ENCODE assay signal across 20 mouse cellular contexts in genomic region chr10:50063392-50063791, GRCm38 (mm10).
A peak's percentile ranks its signal among the peaks of the same experiment; 100 is the strongest.
DNase-seq lines count a peak whose midpoint lies in the region; ATAC-seq lines count a peak whose summit lies in the region.
"Had no signal": no experiment of that assay in that cellular context is flagged by ENCODE, and none has a peak within 500 bp of the region (broad histone marks: within the 10 kb centered on the region; RNA-seq: fewer than 3 reads in every experiment).

No protein-coding gene starts in this region.

- no peaks in the 10 kb centered on the region for H3K36me3 ChIP-seq in hindbrain, embryonic 14.5 days (replicated peaks; ENCODE audit: control insufficient read depth, insufficient read depth)
- H3K36me3 ChIP-seq: embryonic facial prominence, embryonic 10.5 days; forebrain, embryonic 15.5 days; heart, embryonic 10.5 days; hindbrain, embryonic 12.5 days had no signal

- no peak overlapping the region for H3K4me2 ChIP-seq in hindbrain, embryonic 14.5 days (replicated peaks)
- H3K4me2 ChIP-seq: forebrain, embryonic 15.5 days; hindbrain, embryonic 12.5 days had no signal

- no peak for DNase-seq in cerebellum, postnatal 4 days (ENCODE audit: low spot score in 2 of 2)
- DNase-seq in cerebellum, adult 11-12 months: peak; percentile 83
- peak; percentile 93 for DNase-seq in cerebellum, adult 9-10 months
- DNase-seq in cerebellum, postnatal 25 days: peak; percentile 52 to 70
- DNase-seq in thymus, postnatal 4 days: no peak
- DNase-seq in adrenal gland, adult (ENCODE audit: inconsistent age in 2 of 2, low spot score in 1 of 2): no peak
- DNase-seq in hindbrain, embryonic 14.5 days (ENCODE audit: low spot score): no peak
- DNase-seq: adrenal gland, adult 8-10 months; B cell, adult 2 months; gastrocnemius, postnatal 36 days; heart, adult 11 months; heart, postnatal 10 days; heart, postnatal 4 days; kidney, adult 11 months had no signal

- H3K27ac ChIP-seq in hindbrain, embryonic 14.5 days: no peak overlapping the region
- H3K27ac ChIP-seq: embryonic facial prominence, embryonic 10.5 days; forebrain, embryonic 15.5 days; heart, embryonic 10.5 days; hindbrain, embryonic 12.5 days; hindbrain, postnatal 0 days had no signal

- no peak overlapping the region for H3K9ac ChIP-seq in hindbrain, embryonic 14.5 days
- H3K9ac ChIP-seq: forebrain, embryonic 15.5 days; hindbrain, embryonic 12.5 days had no signal

- H3K9me3 ChIP-seq in hindbrain, embryonic 14.5 days (ENCODE audit: control insufficient read depth, low read length): no peaks in the 10 kb centered on the region
- H3K9me3 ChIP-seq: embryonic facial prominence, embryonic 10.5 days; forebrain, embryonic 15.5 days; heart, embryonic 10.5 days; hindbrain, embryonic 12.5 days had no signal

- 53% methylated on average over 1 of the region's 1 CpGs for WGBS in hindbrain, embryonic 14.5 days

- H3K4me1 ChIP-seq in hindbrain, embryonic 14.5 days (replicated peaks; ENCODE audit: control insufficient read depth, insufficient read depth, low read length): no peaks in the 10 kb centered on the region
- H3K4me1 ChIP-seq: embryonic facial prominence, embryonic 10.5 days; forebrain, embryonic 15.5 days; heart, embryonic 10.5 days; hindbrain, embryonic 12.5 days had no signal

- H3K4me3 ChIP-seq in hindbrain, embryonic 14.5 days (replicated peaks; ENCODE audit: low read length): no peak overlapping the region
- H3K4me3 ChIP-seq: embryonic facial prominence, embryonic 10.5 days; forebrain, embryonic 15.5 days; heart, embryonic 10.5 days; hindbrain, embryonic 12.5 days had no signal

- peak; percentile 98 for ATAC-seq in cerebellum, adult (ENCODE audit: insufficient number of reproducible peaks, low FRiP score, low TSS enrichment)
- ATAC-seq in hindbrain, embryonic 14.5 days (ENCODE audit: low FRiP score): no peak
- ATAC-seq: forebrain, embryonic 15.5 days; hindbrain, postnatal 0 days had no signal

- no peaks in the 10 kb centered on the region for H3K27me3 ChIP-seq in hindbrain, embryonic 14.5 days (ENCODE audit: control insufficient read depth, insufficient read depth, low read length)
- H3K27me3 ChIP-seq: forebrain, embryonic 15.5 days; hindbrain, embryonic 12.5 days had no signal

Comparison
In these comparisons a context has a peak if more than half of its experiments do, and no peak if none do; other contexts are left out.
1. DNase-seq: peak in cerebellum, adult 11-12 months (single experiment), cerebellum, adult 9-10 months (single experiment) and cerebellum, postnatal 25 days (2 of 2); none in cerebellum, postnatal 4 days (0 of 2), thymus, postnatal 4 days (single experiment), adrenal gland, adult (0 of 2) and hindbrain, embryonic 14.5 days (single experiment).